Mouse (Mus musculus) olfactory bulb, adult 2 months (tissue): ENCODE measurements around the gene C3.

Source experiments
- CTCF ChIP-seq: fragments of 200-500 bp; IDR thresholded peaks from 2 replicates; pipeline ENCODE4 v1.5.1; 2012; ENCODE audit warnings: low read depth, mild to moderate bottlenecking, low read length, moderate library complexity; ENCODE audit not compliant: insufficient read depth
- POLR2A ChIP-seq: fragments of 200-500 bp; IDR thresholded peaks from 2 replicates; pipeline ENCODE4 v1.6.1; 2012; ENCODE audit warnings: mild to moderate bottlenecking, low read depth, low read length, moderate library complexity; ENCODE audit not compliant: insufficient read depth

GRCm38 (mm10) chr17:57194041-57194507, 33.9 kb downstream of the C3 start, which contains the start of gene Tnfsf14:
- no peak for TF ChIP-seq POLR2A
- TF ChIP-seq CTCF = no peak
